Mouse (Mus musculus): ENCODE measurements at regions not wholly inside any gene's neighbourhood (a gene's known extent, or its start where the extent isn't known, plus 50 kb on each side); places are given as distances from the start of the nearest gene placed in this dataset.

DNA sequence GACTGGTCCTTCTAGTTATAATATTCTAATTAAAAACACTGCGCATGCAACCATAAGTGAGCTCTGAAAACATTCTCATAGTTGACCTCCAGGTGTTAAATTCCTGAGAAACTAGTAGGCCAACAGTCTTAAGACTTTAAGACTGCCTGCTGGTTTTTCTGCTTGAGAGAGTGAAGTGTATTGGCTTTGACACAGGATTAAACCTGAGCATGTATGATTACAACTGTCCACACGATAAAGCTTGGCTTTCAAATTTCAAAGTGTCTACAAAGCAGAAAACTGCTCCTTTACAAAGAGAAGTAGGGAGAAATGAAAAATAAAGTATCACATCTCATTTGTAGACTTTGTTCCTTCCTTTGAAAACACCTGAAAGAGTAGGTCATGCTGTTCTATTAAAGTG lies 157.7 kb upstream of the Usp25 start:
- Histone ChIP-seq H3K4me2 (replicated peaks; ENCODE audit: low read depth, low read length) (no peak overlapping the region), H3K4me3 (ENCODE audit: low read length) (no peak overlapping the region)
- WGBS: 86% methylated on average over 2 of the region's 2 CpGs

DNA sequence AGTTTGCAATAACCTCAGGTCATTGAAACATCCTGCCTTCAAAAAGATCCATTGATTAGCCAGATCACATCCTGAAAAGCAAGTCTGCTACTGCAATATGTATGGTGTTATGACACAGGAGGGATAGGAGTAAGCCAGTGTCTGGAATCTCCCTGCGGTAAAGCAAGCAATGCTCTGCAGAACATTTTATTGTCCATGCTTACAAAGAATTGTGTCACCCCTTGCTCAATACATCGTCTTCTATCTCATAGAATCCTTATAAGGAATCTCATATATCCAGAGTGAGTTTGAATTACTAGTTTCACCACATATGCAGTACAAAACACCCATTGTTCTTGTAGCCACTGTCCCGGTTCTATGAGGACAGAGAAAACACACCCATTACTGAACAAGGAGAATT lies 162.1 kb upstream of the Usp25 start:
- Histone ChIP-seq H3K27me3 (ENCODE audit: insufficient read depth, low read length) (no peaks in the 10 kb centered on the region), H3K4me2 (replicated peaks; ENCODE audit: low read depth, low read length) (no peak overlapping the region), H3K9ac (replicated peaks; ENCODE audit: low read length) (no peak overlapping the region), H3K4me1 (ENCODE audit: insufficient read depth, low read length) (no peaks in the 10 kb centered on the region), H3K9me3 (ENCODE audit: low read length) (no peaks in the 10 kb centered on the region), H3K4me3 (ENCODE audit: low read length) (no peak overlapping the region), H3K36me3 (ENCODE audit: insufficient read depth, low read length) (no peaks in the 10 kb centered on the region), H3K27ac (ENCODE audit: low read length) (no peak overlapping the region)
- WGBS: 79% methylated on average over 3 of the region's 3 CpGs
- no peak for ATAC-seq (ENCODE audit: low FRiP score, low TSS enrichment)

More for the DNA sequence above, 157.7 kb upstream of the Usp25 start:
- no peak overlapping the region for H3K9ac ChIP-seq (replicated peaks; ENCODE audit: low read length)
- no peaks in the 10 kb centered on the region for H3K4me1 ChIP-seq (ENCODE audit: insufficient read depth, low read length)
- no peak overlapping the region for H3K27ac ChIP-seq (ENCODE audit: low read length)
- ATAC-seq (ENCODE audit: low FRiP score, low TSS enrichment): no peak
- H3K36me3 ChIP-seq (ENCODE audit: insufficient read depth, low read length): no peaks in the 10 kb centered on the region
- H3K9me3 ChIP-seq (ENCODE audit: low read length): no peaks in the 10 kb centered on the region
- no peaks in the 10 kb centered on the region for H3K27me3 ChIP-seq (ENCODE audit: insufficient read depth, low read length)

DNA sequence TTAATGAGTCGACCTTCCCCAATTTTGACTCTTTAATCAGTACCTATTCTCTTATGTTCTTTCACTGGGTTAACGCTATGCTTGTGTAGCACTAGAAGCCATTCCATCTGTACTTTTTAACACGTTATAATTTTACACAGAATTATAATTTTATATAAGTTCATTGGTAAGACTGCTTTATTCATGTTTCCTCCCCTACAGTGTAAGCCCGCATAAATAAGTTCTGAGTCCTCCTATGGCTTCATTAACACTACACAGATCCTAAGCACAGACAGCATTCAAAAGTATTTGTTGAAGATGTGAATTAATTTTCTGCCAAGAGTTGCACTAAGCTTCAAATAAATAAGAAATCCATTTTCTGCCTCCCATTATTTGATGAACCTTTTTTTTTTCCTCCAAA lies 176.1 kb upstream of the Usp25 start:
- Histone ChIP-seq H3K4me1 (ENCODE audit: insufficient read depth, low read length) (no peaks in the 10 kb centered on the region), H3K27me3 (ENCODE audit: insufficient read depth, low read length) (no peaks in the 10 kb centered on the region), H3K27ac (ENCODE audit: low read length) (no peak overlapping the region), H3K4me2 (replicated peaks; ENCODE audit: low read depth, low read length) (no peak overlapping the region), H3K9me3 (ENCODE audit: low read length) (no peaks in the 10 kb centered on the region), H3K4me3 (ENCODE audit: low read length) (no peak overlapping the region), H3K9ac (replicated peaks; ENCODE audit: low read length) (no peak overlapping the region), H3K36me3 (ENCODE audit: insufficient read depth, low read length) (no peaks in the 10 kb centered on the region)
- ATAC-seq (ENCODE audit: low FRiP score, low TSS enrichment): no peak
- 90% methylated on average over 4 of the region's 4 CpGs for WGBS

- H3K27me3 ChIP-seq (ENCODE audit: insufficient read depth, low read length): no peaks in the 10 kb centered on the region
- no peaks in the 10 kb centered on the region for H3K36me3 ChIP-seq (ENCODE audit: insufficient read depth, low read length)
- no peak for ATAC-seq (ENCODE audit: low FRiP score, low TSS enrichment)
- WGBS: 30% methylated on average over 3 of the region's 3 CpGs
- H3K9ac ChIP-seq (replicated peaks; ENCODE audit: low read length): no peak overlapping the region
- peak overlapping the region; percentile 76; the same call in 1 of the 2 replicates for H3K27ac ChIP-seq (ENCODE audit: low read length)
- H3K9me3 ChIP-seq (ENCODE audit: low read length): no peaks in the 10 kb centered on the region
- no peak overlapping the region for H3K4me2 ChIP-seq (replicated peaks; ENCODE audit: low read depth, low read length)
- no peaks in the 10 kb centered on the region; the same call in 1 of the 2 replicates for H3K4me1 ChIP-seq (ENCODE audit: insufficient read depth, low read length)
- no peak overlapping the region for H3K4me3 ChIP-seq (ENCODE audit: low read length)
These were observed 183.1 kb upstream of the Usp25 start for GRCm38 (mm10) chr16:76830371-76830770.

DNA sequence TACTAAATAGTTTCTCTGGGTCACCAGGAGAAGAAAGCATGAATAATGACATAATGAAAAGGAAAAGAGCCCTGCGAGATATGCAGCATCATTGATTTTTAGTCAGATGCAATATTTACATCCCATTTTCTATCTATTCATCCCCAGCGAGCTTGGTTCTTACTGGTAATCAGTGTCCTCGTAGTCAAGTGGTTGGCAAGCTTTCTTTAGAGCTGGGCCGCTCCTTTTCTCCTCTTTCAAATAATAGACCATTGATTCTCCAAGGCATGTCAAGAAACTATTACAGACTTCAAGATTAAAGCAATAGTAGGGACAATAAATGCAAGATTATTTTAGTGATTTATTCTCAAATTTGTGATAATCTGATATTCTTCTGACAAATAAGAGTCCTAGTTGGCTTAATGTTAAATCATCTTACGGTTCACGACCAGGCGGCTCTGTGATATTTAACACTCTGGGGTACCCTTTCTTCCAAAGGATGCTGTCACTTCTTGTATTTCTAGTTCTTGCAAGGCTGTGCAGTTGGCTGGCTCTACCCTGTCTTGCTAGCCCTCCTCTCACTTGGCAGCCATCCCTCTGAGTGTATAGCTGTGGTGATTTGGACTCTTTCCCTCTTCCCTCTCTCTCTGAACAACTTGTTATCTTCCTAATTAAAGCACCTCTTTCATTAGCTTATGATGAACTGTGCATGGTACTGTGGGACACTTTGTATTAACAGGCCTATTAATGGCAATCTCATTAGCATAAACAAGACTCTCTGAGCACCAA lies 185.6 kb upstream of the Usp25 start:
- Histone ChIP-seq H3K4me1 (ENCODE audit: insufficient read depth, low read length) (no peaks in the 10 kb centered on the region; the same call in 1 of the 2 replicates), H3K36me3 (ENCODE audit: insufficient read depth, low read length) (no peaks in the 10 kb centered on the region), H3K9ac (replicated peaks; ENCODE audit: low read length) (no peak overlapping the region), H3K27me3 (ENCODE audit: insufficient read depth, low read length) (no peaks in the 10 kb centered on the region), H3K4me2 (replicated peaks; ENCODE audit: low read depth, low read length) (no peak overlapping the region), H3K27ac (ENCODE audit: low read length) (no peak overlapping the region), H3K9me3 (ENCODE audit: low read length) (no peaks in the 10 kb centered on the region), H3K4me3 (ENCODE audit: low read length) (no peak overlapping the region)
- WGBS: 84% methylated on average over 7 of the region's 7 CpGs
- ATAC-seq (ENCODE audit: low FRiP score, low TSS enrichment): no peak

GRCm38 (mm10) chr16:76821261-76821660 lies 192.2 kb upstream of the Usp25 start:
- no peak for ATAC-seq (ENCODE audit: low FRiP score, low TSS enrichment)

DNA sequence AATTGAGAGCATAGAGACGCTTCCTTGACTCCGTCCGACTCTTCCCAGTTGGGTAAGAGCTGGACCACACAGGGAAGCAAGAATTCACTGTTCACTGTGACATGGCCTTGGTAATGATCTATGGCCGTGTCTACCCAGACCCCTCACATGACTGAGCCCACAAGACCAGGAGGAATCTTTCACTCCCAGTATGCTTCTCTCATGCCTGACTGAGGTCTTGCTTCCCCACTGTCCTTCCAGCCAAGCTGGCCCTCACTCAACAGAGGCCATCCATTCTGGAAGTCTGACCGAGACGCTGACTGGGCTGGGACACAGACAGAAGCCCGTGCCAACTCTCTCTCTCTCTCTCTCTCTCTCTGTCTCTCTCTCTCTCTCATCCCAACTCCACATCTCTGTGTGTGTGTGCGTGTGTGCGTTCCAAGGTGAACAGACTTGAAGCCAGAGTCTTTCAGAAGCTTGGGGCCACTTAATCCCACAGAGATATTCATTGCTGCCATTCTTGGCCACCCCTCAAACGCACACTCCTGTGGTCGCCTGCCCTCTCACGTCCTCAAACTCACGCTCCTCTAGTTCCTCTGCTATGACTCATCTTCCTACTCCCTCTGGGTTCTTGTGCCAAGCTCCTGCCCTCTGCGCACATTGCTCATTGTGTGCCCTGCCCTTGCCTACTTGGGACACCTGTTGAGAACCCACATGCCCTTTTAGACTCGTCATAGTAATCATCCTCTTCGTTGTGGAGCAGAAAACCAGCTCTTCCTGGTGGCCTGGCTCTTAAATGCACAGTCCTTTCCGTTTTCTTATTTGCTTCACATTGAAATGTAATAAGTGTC lies 197.2 kb upstream of the Usp25 start:
- Histone ChIP-seq H3K4me3 (ENCODE audit: low read length) (no peak overlapping the region), H3K27ac (ENCODE audit: low read length) (no peak overlapping the region), H3K9me3 (ENCODE audit: low read length) (no peaks in the 10 kb centered on the region), H3K4me2 (replicated peaks; ENCODE audit: low read depth, low read length) (no peak overlapping the region), H3K4me1 (ENCODE audit: insufficient read depth, low read length) (no peaks in the 10 kb centered on the region), H3K36me3 (ENCODE audit: insufficient read depth, low read length) (no peaks in the 10 kb centered on the region), H3K9ac (replicated peaks; ENCODE audit: low read length) (no peak overlapping the region), H3K27me3 (ENCODE audit: insufficient read depth, low read length) (no peaks in the 10 kb centered on the region)
- 79% methylated on average over 17 of the region's 17 CpGs for WGBS
- no peak for ATAC-seq (ENCODE audit: low FRiP score, low TSS enrichment)

More at GRCm38 (mm10) chr16:76821261-76821660, 192.2 kb upstream of the Usp25 start:
- Histone ChIP-seq H3K9me3 (ENCODE audit: low read length) (no peaks in the 10 kb centered on the region), H3K27ac (ENCODE audit: low read length) (no peak overlapping the region), H3K27me3 (ENCODE audit: insufficient read depth, low read length) (no peaks in the 10 kb centered on the region), H3K4me3 (ENCODE audit: low read length) (no peak overlapping the region), H3K4me2 (replicated peaks; ENCODE audit: low read depth, low read length) (no peak overlapping the region), H3K36me3 (ENCODE audit: insufficient read depth, low read length) (no peaks in the 10 kb centered on the region), H3K4me1 (ENCODE audit: insufficient read depth, low read length) (no peaks in the 10 kb centered on the region), H3K9ac (replicated peaks; ENCODE audit: low read length) (no peak overlapping the region)
- WGBS: 94% methylated on average over 10 of the region's 10 CpGs

- Histone ChIP-seq H3K4me2 (replicated peaks; ENCODE audit: low read depth, low read length) (no peak overlapping the region), H3K4me1 (ENCODE audit: insufficient read depth, low read length) (no peaks in the 10 kb centered on the region), H3K27ac (ENCODE audit: low read length) (no peak overlapping the region), H3K9me3 (ENCODE audit: low read length) (no peaks in the 10 kb centered on the region), H3K36me3 (ENCODE audit: insufficient read depth, low read length) (no peaks in the 10 kb centered on the region), H3K27me3 (ENCODE audit: insufficient read depth, low read length) (no peaks in the 10 kb centered on the region), H3K9ac (replicated peaks; ENCODE audit: low read length) (no peak overlapping the region), H3K4me3 (ENCODE audit: low read length) (no peak overlapping the region)
- no peak for ATAC-seq (ENCODE audit: low FRiP score, low TSS enrichment)
- WGBS: 29% methylated on average over 3 of the region's 3 CpGs
These were observed 209.8 kb upstream of the Usp25 start for GRCm38 (mm10) chr16:76803725-76804124.

- whole genome bisulfite sequencing: 76% methylated on average over 6 of the region's 6 CpGs
- no peaks in the 10 kb centered on the region for H3K27me3 ChIP-seq (ENCODE audit: insufficient read depth, low read length)
- H3K9ac ChIP-seq (replicated peaks; ENCODE audit: low read length): no peak overlapping the region
- H3K4me2 ChIP-seq (replicated peaks; ENCODE audit: low read depth, low read length): no peak overlapping the region
- H3K36me3 ChIP-seq (ENCODE audit: insufficient read depth, low read length): no peaks in the 10 kb centered on the region
- H3K4me3 ChIP-seq (ENCODE audit: low read length): no peak overlapping the region
- no peak overlapping the region for H3K27ac ChIP-seq (ENCODE audit: low read length)
- H3K9me3 ChIP-seq (ENCODE audit: low read length): no peaks in the 10 kb centered on the region
- H3K4me1 ChIP-seq (ENCODE audit: insufficient read depth, low read length): no peaks in the 10 kb centered on the region
- no peak for ATAC-seq (ENCODE audit: low FRiP score, low TSS enrichment)
These were observed 226.9 kb upstream of the Usp25 start for GRCm38 (mm10) chr16:76786405-76787155.
